Mouse (Mus musculus) hindbrain, postnatal 0 days (tissue): Measurements from ENCODE around the gene Dennd1b. TPM values are rescaled to one million over a fixed set of nuclear protein-coding genes. Genes with fewer than 3 reads are reported as not detected.

Experiments used
- ATAC-seq: fragments of 200-750 bp; cut with Nextera tagmentation; 2 replicates; pipeline ENCODE4 v1.8.0; 2017; ENCODE audit warnings: mild to moderate bottlenecking, moderate TSS enrichment, moderate library complexity
- DNase-seq: peaks from one replicate; pipeline ENCODE4 v3.0.0-alpha.2; 2015; ENCODE audit warnings: low spot score
- H3K27ac ChIP-seq: fragments of 300-500 bp; sonication (generic); 2 replicates; pipeline ENCODE4 v1.5.1; 2014; ENCODE audit warnings: mild to moderate bottlenecking
- H3K27me3 ChIP-seq: fragments of 300-500 bp; sonication (generic); 2 replicates; pipeline ENCODE4 v1.6.1; 2014; ENCODE audit warnings: low read length, mixed read lengths; ENCODE audit not compliant: insufficient read depth
- H3K36me3 ChIP-seq: fragments of 300-500 bp; sonication (generic); 2 replicates; pipeline ENCODE4 v1.6.1; 2014; ENCODE audit warnings: low read length, mixed read lengths; ENCODE audit not compliant: insufficient read depth
- H3K4me1 ChIP-seq: fragments of 300-500 bp; sonication (generic); 2 replicates; pipeline ENCODE4 v1.6.1; 2014; ENCODE audit warnings: antibody characterized with exemption, low read length, mixed read lengths; ENCODE audit not compliant: insufficient read depth
- H3K4me2 ChIP-seq: fragments of 300-500 bp; sonication (generic); 2 replicates; pipeline ENCODE4 v1.6.1; 2014; ENCODE audit warnings: low read depth, mild to moderate bottlenecking, low read length, moderate library complexity, mixed read lengths
- H3K4me3 ChIP-seq: fragments of 300-500 bp; sonication (generic); 2 replicates; pipeline ENCODE4 v1.5.1; 2014; ENCODE audit warnings: low read length
- H3K9ac ChIP-seq: fragments of 300-500 bp; sonication (generic); replicated peaks from 2 replicates; pipeline ENCODE4 v1.6.1; 2014; ENCODE audit warnings: mild to moderate bottlenecking, low read length, moderate library complexity, mixed read lengths
- H3K9me3 ChIP-seq: fragments of 300-500 bp; sonication (generic); 2 replicates; pipeline ENCODE4 v1.6.1; 2016; ENCODE audit warnings: low read length, mixed read lengths
- CTCF ChIP-seq: IDR thresholded peaks from 2 replicates; pipeline ENCODE4 v1.5.1; 2016; ENCODE audit warnings: antibody characterized with exemption, control low read depth, low read depth
- WGBS: fragments of 180-500 bp; shearing (Covaris S2); extraction: QIAGEN DNeasy Blood & Tissue Kit; methylation state at CpG from one replicate; pipeline ENCODE4 v1.1.7; 2014; 5-methylcytosine and 5-hydroxymethylcytosine counted together
- polyA plus RNA-seq: library from polyadenylated mRNA; unstranded; fragments of >200 nt; fragmentation: Nextera tagmentation; extraction: Ambion mirVana; gene quantifications from 2 replicates; pipeline ENCODE4 v1.2.1, GENCODE M21; 2015
- total RNA-seq: library from RNA; depleted of rRNA; stranded (reverse); fragments of >200 nt; gene quantifications from 2 replicates; pipeline ENCODE4 v1.2.3, GENCODE M21; 2014

Dennd1b gene
- total and polyA plus RNA-seq, 2 experiments from 2014 or later, result 8.3 to 30.9 TPM

DNA sequence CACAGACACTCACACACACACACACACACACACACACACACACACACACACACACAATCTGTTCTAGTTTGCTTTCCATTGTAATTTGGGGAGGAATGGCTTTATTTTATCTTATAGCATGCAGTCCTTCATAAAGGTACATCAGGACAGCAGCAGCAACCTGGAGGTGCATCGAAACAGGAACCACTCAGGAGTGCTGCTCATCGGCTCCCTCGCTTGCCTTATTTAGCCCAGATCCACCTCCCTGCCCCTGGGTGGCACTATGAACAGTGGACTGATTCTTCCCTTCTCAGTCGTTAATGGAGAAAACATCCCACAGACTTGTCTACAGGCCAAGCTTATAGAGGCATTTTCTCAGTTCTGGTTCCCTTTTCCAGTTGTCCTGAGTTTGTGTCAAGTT is 71.9 kb downstream of the Dennd1b start:
- H3K9me3 ChIP-seq, result no peaks in the 10 kb centered on the region
- H3K4me3 ChIP-seq, result no peak overlapping the region
- H3K36me3 ChIP-seq, result no peaks in the 10 kb centered on the region
- H3K27me3 ChIP-seq, result no peaks in the 10 kb centered on the region
- no peak overlapping the region for H3K9ac ChIP-seq
- no peak overlapping the region for H3K27ac ChIP-seq
- no peak for TF ChIP-seq CTCF
- H3K4me1 ChIP-seq, result no peaks in the 10 kb centered on the region
- ATAC-seq (no peak), DNase-seq (no peak)
- 61% methylated on average over 4 of the region's 4 CpGs for WGBS
- no peak overlapping the region for H3K4me2 ChIP-seq

DNA sequence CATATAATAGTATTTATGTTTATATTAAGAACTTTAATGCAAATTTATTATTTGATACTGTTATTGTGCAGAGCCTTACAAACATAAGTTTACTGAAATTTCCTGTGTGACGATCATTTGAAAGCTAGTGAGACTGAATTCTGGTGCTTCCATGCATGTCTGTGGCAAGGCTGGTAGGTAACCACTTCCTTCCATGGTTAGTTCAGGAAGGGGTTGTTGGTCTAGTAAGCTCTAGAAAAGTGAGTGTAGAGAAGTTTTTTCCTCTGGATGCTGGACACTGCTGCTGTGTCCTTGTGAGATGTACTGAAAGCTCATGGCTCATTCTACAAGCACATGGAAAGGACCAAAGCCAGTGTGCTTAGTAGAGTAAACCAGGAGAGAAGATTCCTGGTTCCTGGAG is 73.1 kb downstream of the Dennd1b start:
- Histone ChIP-seq H3K27ac (no peak overlapping the region), H3K4me3 (no peak overlapping the region), H3K27me3 (no peaks in the 10 kb centered on the region), H3K4me1 (no peaks in the 10 kb centered on the region), H3K9ac (no peak overlapping the region), H3K4me2 (no peak overlapping the region), H3K9me3 (no peaks in the 10 kb centered on the region), H3K36me3 (no peaks in the 10 kb centered on the region)
- no peak for DNase-seq
- TF ChIP-seq CTCF, result no peak
- 86% methylated on average over 1 of the region's 1 CpGs for WGBS
- ATAC-seq, result no peak

DNA sequence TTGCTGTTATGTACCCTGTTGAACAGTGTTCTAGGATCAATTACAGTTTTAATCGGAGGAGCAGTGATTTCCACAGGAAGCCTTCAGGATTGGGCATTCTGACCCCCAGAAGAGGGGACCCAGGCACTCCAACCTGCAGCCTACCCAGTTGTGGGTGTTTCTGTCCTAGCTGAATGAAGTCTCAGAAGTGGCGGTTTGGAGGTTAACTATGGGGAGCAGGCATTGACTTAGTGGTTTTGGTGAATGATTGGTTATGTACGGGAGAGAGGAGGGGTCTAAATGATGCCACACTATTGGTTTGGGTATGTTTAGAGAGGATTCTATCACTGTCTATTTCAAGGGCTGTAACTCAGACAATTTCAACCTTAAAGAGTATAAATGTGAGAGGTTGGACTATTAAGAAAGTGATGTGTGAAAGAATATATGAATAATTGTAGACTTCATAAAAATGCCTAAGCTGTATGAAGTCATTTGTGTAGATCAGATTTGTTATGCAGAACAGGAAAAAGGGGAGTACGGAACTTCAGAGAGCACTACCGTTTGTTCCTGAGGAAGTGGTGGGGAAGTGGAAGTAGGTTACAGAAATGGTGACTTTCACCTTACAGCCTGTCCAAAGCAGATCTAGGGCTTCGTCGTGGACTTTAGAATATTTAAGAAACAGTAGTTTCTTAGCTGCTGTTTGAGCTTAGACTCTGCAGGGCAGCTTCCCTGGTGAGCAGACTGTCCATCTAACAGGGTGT is 73.7 kb downstream of the Dennd1b start:
- ATAC-seq (no peak), DNase-seq (no peak)
- no peak overlapping the region for H3K27ac ChIP-seq
- no peak for TF ChIP-seq CTCF
- no peak overlapping the region for H3K4me2 ChIP-seq
- 59% methylated on average over 7 of the region's 7 CpGs for WGBS
- no peaks in the 10 kb centered on the region for H3K36me3 ChIP-seq
- H3K4me1 ChIP-seq, result no peaks in the 10 kb centered on the region
- H3K27me3 ChIP-seq, result no peaks in the 10 kb centered on the region
- no peak overlapping the region for H3K4me3 ChIP-seq
- H3K9ac ChIP-seq, result no peak overlapping the region
- H3K9me3 ChIP-seq, result no peaks in the 10 kb centered on the region

DNA sequence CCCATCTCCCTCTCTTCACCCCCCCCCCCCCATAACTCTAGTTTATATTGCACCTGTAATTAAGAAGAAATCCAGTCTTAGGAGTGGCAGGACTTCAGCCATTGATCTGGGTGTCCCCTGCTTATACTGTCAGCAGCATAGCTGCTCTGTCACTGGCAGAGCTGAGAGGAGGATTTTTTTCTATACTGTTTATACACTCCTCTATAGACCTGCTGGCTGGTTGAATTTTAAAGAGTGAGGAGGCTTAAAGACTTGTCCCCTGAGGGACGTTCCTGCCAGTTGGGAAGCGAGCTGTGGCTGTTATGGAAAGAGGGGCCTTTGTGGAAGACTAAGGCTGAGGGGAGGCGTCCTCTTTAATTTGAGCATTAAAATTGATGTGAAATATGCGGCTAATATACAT is 74.8 kb downstream of the Dennd1b start:
- 36% methylated on average over 4 of the region's 4 CpGs for WGBS
- Histone ChIP-seq H3K27ac (no peak overlapping the region), H3K4me2 (no peak overlapping the region), H3K9me3 (no peaks in the 10 kb centered on the region), H3K27me3 (no peaks in the 10 kb centered on the region), H3K4me1 (no peaks in the 10 kb centered on the region), H3K36me3 (no peaks in the 10 kb centered on the region), H3K4me3 (no peak overlapping the region), H3K9ac (no peak overlapping the region)
- ATAC-seq, result no peak
- TF ChIP-seq CTCF, result no peak
- peak; percentile 9 for DNase-seq

DNA sequence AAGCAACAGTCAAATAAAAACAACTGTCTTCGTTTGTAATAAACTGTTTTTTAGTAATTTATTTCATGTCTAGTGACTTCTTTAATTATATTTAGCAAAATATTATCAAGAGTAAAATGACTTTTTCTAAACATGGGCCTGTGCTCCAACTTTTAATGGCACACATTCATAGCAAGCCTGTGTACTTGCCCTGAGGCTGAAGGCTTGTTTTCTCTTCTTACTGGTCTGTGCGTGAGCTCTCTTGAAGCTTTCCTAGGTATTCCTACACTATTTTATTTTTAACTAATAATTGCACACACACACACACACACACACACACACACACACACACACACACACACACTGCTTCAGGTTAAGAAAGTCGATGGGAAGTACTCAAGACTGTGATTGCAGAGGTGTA is 75.4 kb downstream of the Dennd1b start:
- Histone ChIP-seq H3K4me1 (no peaks in the 10 kb centered on the region), H3K9ac (no peak overlapping the region), H3K27me3 (no peaks in the 10 kb centered on the region), H3K9me3 (no peaks in the 10 kb centered on the region), H3K4me2 (no peak overlapping the region), H3K4me3 (no peak overlapping the region), H3K36me3 (no peaks in the 10 kb centered on the region), H3K27ac (no peak overlapping the region)
- 71% methylated on average over 3 of the region's 3 CpGs for WGBS
- ATAC-seq (no peak), DNase-seq (no peak)
- TF ChIP-seq CTCF, result no peak

DNA sequence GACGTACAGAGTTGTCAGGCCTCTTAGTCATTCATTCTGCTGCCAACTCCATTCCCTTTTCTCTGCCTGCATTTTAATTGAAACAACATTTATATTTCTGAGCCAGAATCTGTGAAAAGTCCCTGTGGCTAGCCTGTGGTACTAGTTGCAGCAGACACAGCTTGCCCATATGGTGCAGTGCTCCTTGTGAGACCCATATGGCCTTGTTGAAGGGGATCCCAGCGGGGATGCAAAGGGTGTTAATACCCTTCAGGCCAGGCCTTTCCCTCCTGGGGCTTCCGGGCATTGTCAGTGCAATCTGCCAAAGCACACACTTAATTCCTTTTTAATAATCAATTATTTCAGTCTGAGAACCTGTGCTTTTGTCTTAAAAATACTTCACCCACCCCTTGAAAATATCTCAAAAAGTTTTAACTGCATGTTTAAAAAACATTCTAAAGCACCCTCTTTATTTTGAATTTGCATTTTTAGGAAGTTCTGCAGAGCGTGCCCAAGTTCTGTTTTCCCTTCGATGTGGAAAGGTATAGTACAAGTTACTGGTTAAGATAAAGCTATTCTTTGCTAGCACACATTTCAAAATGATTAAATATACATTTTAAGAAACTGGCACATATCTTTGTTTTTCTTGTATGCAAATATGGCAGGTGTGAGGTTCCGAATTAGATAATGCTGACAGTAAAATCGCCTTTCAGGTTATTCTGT is 76.4 kb downstream of the Dennd1b start:
- H3K4me2 ChIP-seq, result no peak overlapping the region
- peak; percentile 21 for DNase-seq
- H3K9ac ChIP-seq, result no peak overlapping the region
- WGBS, result 55% methylated on average over 7 of the region's 7 CpGs
- no peak overlapping the region for H3K27ac ChIP-seq
- no peak overlapping the region for H3K4me3 ChIP-seq
- TF ChIP-seq CTCF, result no peak
- H3K27me3 ChIP-seq, result no peaks in the 10 kb centered on the region
- H3K9me3 ChIP-seq, result no peaks in the 10 kb centered on the region
- no peaks in the 10 kb centered on the region for H3K4me1 ChIP-seq
- ATAC-seq, result no peak
- no peaks in the 10 kb centered on the region for H3K36me3 ChIP-seq

DNA sequence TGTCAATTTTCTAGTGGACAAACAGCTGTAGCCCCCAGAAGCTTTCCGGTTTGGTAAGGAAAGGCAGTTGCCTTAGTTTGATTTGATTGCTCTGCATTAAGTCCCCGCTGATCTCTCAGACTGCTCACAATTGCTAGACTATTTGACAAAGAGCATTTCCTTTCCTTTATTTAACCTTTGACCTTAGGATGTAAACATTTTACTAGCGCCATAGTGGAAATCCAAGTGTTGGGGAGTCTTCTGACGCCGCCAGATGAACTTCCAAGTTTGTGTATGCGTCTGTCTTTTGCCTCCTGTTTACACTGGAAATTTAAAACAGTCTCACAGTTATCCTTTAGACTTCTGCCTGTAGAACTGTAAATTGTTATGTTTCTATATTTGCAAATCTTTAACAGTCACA is 85.8 kb downstream of the Dennd1b start:
- Histone ChIP-seq H3K9ac (no peak overlapping the region), H3K4me3 (no peak overlapping the region), H3K4me2 (no peak overlapping the region), H3K9me3 (no peaks in the 10 kb centered on the region), H3K36me3 (no peaks in the 10 kb centered on the region), H3K27me3 (no peaks in the 10 kb centered on the region), H3K27ac (no peak overlapping the region), H3K4me1 (no peaks in the 10 kb centered on the region)
- no peak for ATAC-seq
- DNase-seq, result no peak
- 71% methylated on average over 6 of the region's 6 CpGs for WGBS
- TF ChIP-seq CTCF, result no peak
